Mouse (Mus musculus): ENCODE results near the gene C2cd3.

Gene C2cd3

DNA sequence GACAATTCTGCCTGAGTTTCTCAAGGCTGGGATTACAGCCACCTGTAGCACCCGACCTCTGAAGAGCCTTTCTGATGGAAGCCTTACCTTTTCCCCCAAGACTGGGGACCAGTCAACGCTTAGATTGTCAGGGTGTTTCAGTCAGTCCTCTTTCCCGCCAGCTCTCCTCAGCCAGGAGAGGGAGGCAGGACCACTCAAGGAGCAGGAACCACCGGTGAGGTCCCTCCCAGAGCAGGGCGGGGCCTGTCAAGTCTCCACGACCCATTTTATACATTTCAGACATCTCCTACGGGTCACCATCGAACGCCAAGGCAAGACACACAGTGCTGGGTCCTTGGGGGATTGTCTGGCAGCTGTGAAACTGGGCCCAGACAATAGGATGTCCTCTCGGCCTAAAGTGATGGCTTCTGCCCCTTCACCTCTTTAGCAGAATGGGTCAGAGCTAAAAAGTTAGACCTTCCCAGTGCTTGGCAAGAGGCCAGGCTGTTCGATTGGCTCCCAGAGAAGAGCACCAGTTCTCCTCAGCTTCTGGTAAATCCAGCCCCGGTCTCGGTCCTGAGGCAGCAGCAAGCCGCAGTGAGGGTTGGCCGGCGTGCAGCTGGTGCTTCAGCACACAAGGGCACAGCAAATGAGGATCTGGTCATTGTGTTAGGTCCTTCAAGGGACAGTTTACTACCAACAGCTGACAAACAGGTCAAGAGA, 128.4 kb downstream of the C2cd3 start:
- DNase-seq = peak in 1 of 2 experiments; percentile 25

DNA sequence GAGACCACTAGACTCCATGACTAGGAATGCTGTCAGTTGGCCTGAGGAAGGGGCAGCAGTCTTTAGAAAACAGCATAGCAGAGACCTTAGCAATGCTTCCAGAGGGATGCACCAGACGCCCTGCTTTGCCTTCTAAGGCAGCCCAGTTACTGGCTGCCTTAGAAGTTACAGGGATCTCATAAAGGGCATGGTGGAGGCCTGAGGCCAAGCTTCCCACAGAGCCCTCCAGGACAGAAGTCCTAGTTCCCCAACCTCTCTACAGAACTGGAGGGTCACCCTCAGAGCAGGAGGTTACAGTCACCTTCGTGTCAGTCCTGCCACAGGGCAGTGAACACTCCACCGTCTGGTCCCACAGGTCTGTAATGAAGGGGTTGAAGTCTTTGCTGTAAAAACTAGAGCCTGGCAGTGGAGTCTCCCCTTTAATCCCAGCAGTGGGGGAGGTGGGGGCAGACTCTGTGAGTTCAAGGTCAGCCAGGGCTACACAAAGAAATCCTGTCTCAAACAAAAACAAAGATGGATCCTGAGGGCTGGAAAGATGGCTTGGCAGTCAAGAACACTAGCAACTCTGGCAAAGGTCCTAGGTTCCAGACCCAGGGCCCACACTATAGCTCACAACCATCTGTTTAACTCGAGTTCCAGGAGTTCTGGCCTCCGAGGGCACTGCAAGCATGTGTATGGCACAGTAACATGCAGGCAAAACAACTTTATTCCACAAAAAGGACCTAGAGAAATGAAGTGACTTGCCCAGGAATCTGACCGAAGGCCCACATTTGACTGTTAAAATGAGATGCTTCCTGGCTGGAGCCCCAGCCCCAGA, 129.2 kb downstream of the C2cd3 start:
- DNase-seq = no peak

GRCm38 (mm10) chr7:100501844-100502373, 129.9 kb downstream of the C2cd3 start:
- DNase-seq = no peak

GRCm38 (mm10) chr7:100502374-100502922, 130.4 kb downstream of the C2cd3 start:
- DNase-seq = no peak

GRCm38 (mm10) chr7:100503076-100503475, 131.0 kb downstream of the C2cd3 start:
- no peak for DNase-seq

DNA sequence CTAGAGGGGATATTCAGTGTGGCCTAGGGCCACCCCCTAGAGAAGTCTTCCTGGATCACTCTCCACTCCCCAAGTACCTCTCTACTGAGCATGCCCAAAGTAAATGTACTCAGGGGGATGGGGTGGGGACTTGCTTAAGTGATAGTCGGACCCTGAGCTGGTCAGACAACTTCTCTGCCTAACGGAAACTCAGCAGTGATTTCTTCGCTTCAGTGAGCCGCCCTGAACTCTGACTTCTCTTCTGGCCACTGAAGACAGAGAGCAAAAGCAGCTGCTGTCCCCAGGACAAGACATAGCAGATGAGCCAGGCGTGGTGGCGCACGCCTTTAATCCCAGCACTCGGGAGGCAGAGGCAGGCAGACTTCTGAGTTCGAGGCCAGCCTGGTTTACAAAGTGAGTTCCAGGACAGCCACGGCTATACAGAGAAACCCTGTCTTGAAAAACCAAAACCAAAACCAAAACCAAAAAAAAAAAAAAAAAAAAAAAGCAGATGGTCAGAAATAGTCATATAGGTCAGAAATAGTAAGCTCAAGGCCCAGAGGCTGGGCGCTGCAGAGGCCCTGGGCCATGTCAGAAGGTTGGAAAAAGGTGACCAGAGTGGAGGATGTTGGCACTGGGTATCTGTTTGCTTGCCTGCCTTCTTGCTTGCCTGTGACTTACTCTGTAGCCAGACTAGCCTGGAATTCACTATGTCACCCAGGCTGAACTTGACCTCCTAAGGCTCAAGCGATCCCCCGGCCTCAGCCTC, 132.9 kb downstream of the C2cd3 start:
- DNase-seq = no peak

DNA sequence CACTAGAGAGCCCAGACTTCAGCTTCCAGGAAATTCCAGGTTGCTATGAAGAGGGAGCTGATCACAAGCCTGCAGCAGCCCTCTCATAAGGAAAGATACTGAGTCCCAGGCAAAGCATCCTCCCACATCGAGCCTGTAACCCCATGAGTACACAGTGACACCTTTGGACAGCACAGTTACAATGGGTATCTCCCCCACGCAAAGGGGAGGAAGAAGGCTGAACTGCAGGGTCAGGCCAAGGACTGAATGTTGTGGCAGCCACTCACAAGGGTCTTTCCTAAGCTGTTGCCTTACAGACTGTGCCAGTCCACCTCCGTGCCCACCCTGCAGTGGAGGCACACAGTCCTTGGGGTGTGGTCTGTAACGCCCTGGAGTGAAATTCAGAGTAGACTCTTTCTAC, 134.5 kb downstream of the C2cd3 start:
- no peak for DNase-seq

DNA sequence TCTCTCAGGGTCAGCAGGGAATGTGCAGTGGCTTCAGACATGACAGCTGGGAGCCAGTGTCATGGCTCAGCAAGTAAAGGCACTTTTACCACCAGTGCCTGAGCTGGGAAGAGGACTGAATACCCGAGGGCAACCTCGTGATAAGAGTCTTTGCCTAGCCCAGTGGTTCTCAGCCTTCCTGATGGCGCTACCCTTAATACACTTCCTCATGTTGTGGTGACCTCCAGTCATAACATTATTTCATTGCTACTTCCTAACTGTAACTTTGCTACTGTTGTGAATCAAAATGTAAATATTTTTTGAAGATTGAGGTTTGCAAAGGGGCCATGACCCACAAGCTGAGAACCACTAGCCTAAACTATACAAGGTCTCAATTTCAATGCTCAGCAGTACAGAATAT, 136.6 kb downstream of the C2cd3 start:
- no peak for DNase-seq

GRCm38 (mm10) chr7:100511602-100512001, 139.6 kb downstream of the C2cd3 start:
- DNase-seq = no peak

GRCm38 (mm10) chr7:100514573-100514972, 142.5 kb downstream of the C2cd3 start, which contains the start of gene Dnajb13:
Dnajb13 (minus strand) TSS chr7:100514960.
- no peak for DNase-seq
